Mouse (Mus musculus) brain, embryonic 14.5 days (tissue): ENCODE measurements around the gene Ust.

Experiments used
- CTCF ChIP-seq: fragments of 200-500 bp; IDR thresholded peaks from 2 replicates; pipeline ENCODE4 v1.5.1; 2012; ENCODE audit warnings: inconsistent platforms, mild to moderate bottlenecking, moderate library complexity, borderline replicate concordance; ENCODE audit not compliant: insufficient read depth, insufficient read length; ENCODE audit errors: extremely low read depth
- POLR2A ChIP-seq: fragments of 200-500 bp; IDR thresholded peaks from 2 replicates; pipeline ENCODE4 v1.6.1; 2012; ENCODE audit warnings: mild to moderate bottlenecking, inconsistent platforms, borderline replicate concordance; ENCODE audit not compliant: poor library complexity, insufficient read depth, insufficient read length, severe bottlenecking; ENCODE audit errors: extremely low read depth

DNA sequence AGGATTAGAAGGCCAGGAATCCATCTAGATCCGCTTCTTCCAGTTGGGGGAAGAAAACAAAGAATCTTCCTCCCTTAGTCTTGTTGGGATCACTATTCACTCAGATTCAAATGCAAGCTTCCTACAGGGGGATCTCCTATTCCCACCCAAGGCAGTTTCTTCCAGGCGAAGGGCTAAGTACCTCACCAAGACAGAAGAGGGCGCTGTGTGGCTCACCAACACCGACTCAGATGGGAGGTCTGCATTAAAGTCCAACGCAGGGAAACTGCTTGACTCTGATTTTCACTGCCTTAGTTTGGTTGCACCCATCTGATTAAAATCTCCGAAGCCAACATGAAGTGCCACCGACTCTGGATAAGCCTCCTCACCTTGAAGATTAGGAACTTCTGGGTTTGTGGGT, 10.5 kb upstream of the Ust start:
- TF ChIP-seq CTCF (peak; percentile 52; the same call in 1 of the 2 replicates), POLR2A (no peak)
